Mouse (Mus musculus) lung, postnatal 0 days (tissue): ENCODE measurements around the gene Dst.

Experiments
- CTCF ChIP-seq: IDR thresholded peaks from 2 replicates; pipeline ENCODE4 v1.5.1; 2016; ENCODE audit warnings: antibody characterized with exemption, mild to moderate bottlenecking
- EP300 ChIP-seq: IDR thresholded peaks from 2 replicates; pipeline ENCODE4 v1.6.1; 2016; ENCODE audit warnings: antibody characterized with exemption, mild to moderate bottlenecking, control low read depth

- TF ChIP-seq CTCF (no peak), EP300 (no peak)
Observed at GRCm38 (mm10) chr1:33903587-33903986, 4.4 kb upstream of the Dst start.
